Mouse (Mus musculus) embryonic fibroblast, embryonic 13.5 days (primary cell): ENCODE measurements at regions not wholly inside any gene's neighbourhood (a gene's known extent, or its start where the extent isn't known, plus 50 kb on each side); places are given as distances from the start of the nearest gene placed in this dataset.

Experiments
- CTCF ChIP-seq: IDR thresholded peaks from 2 replicates; pipeline ENCODE4 v1.5.1; 2011; ENCODE audit warnings: mild to moderate bottlenecking, control low read depth, low read length, moderate library complexity, borderline replicate concordance; ENCODE audit not compliant: insufficient read depth
- POLR2A ChIP-seq: IDR thresholded peaks from 2 replicates; pipeline ENCODE4 v1.6.1; 2011; ENCODE audit warnings: low read depth, mild to moderate bottlenecking, control low read depth, low read length, moderate library complexity

DNA sequence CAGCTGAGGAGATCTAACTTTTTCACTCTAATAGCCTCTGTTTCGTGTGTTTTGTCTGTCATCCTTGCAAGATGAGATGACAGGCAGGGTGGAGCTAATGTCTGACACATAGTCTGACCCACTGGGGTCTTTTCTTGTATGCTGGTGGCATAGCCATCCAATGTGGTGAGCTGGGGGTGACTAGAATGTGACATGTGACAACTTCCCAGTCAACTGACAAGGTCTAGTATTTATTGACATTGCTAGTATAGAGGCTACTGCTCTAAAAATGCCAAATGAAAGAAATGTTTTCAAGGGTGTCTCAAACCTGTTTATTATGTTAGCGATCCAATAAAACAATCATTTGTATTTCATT lies 228.3 kb downstream of the Otor start:
- TF ChIP-seq POLR2A (no peak), CTCF (no peak)
